Mouse (Mus musculus): ENCODE measurements around the gene Robo1.
A peak's percentile ranks its signal among the peaks of the same experiment; 100 is the strongest.

Gene Robo1

GRCm38 (mm10) chr16:72951969-72952368 is 643.9 kb downstream of the Robo1 start:
- DNase-seq, result no peak

DNA sequence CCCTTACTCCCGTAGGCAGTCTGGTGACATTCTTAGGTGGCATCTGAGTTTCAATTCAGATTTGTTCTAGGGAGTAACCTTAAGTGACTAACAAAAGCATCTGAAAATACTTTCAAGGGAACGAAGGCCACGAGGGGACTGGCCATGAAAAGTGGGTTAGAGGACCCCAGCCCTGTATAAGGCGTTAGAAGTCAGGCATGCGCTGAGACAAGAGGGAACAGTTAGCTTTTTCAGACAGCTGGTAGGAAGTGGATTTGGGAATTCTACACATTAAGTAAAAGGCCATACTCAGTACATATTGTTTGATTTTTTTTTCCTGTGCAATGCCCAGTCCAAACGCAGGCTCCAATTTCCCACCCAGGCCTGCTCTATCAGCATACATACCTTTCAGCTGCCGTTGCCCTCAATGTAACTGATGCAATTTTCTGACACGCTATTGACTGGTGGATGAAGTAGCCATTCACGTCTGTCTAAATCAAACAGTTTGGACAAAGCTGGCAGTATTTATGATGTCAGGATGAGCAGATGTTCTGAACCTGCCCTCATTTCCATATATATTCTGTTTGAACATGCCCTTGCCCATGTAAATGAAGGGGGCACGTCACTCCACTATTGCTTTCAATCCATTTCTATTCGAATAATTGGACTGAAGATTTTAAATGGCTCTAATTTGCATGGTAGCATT is 651.1 kb downstream of the Robo1 start:
- DNase-seq, result no peak

GRCm38 (mm10) chr16:72959823-72960222 is 651.7 kb downstream of the Robo1 start:
- DNase-seq, result no peak

DNA sequence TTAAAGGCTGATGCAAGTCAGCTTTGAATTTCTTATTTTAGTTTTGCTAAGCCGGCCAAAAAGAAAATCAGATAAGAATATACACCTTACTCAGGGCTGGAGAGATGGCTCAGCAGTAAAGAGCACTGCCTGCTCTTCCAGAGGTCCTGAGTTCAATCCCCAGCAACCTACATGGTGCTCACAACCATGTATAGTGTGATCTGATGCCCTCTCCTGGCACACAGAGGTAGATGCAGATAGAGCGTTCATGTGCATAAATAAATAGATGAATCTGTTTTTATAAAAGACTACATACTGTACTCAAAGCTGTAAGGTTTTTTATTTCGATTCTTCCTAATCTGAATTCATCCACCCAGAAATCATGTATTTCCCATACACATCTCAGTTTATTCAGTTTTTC is 655.7 kb downstream of the Robo1 start:
- DNase-seq, result no peak

- DNase-seq, result no peak
These were observed 659.4 kb downstream of the Robo1 start for GRCm38 (mm10) chr16:72967509-72967908.

GRCm38 (mm10) chr16:72969990-72970389 is 661.9 kb downstream of the Robo1 start:
- no peak for DNase-seq

- no peak for DNase-seq
These were observed 665.6 kb downstream of the Robo1 start for GRCm38 (mm10) chr16:72973685-72974084.

GRCm38 (mm10) chr16:72974681-72975080 is 666.6 kb downstream of the Robo1 start:
- no peak for DNase-seq

GRCm38 (mm10) chr16:72976849-72977576 is 668.9 kb downstream of the Robo1 start:
- DNase-seq, result no peak

DNA sequence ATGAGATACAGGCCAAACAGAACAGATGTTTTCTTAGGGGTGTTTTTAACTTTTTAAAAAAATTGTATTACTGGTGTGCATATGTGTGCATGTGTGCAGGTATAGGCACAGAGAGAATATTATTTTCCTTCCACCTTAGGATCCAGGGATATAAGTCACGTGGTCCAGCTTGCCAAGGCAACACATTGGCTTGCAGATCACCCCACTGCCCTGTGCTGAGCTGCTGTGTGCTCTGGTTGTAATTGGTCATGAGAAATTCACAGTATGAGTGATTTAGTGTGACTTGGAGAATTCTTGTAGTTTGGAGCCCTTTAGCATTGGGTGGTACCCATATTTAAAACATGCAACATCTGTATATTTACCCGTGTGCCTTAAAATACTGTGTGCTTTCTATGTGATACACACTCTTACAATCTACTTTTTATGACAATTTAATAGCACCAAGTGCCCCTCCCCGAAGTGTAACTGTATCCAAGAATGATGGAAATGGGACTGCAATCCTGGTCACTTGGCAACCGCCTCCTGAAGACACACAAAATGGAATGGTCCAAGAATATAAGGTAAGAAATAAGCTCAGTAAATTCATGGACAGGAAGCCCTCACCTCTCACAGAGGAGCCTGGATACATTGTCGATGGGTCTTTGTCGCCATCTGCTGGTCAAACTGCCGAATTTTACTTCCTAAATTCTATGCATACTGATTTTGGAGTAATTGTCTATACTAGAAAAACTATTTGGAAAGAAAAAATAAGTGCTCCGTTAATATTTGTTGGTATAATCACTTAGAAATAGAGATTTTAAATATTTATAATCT is 671.5 kb downstream of the Robo1 start:
- DNase-seq, result peak; percentile 43

DNA sequence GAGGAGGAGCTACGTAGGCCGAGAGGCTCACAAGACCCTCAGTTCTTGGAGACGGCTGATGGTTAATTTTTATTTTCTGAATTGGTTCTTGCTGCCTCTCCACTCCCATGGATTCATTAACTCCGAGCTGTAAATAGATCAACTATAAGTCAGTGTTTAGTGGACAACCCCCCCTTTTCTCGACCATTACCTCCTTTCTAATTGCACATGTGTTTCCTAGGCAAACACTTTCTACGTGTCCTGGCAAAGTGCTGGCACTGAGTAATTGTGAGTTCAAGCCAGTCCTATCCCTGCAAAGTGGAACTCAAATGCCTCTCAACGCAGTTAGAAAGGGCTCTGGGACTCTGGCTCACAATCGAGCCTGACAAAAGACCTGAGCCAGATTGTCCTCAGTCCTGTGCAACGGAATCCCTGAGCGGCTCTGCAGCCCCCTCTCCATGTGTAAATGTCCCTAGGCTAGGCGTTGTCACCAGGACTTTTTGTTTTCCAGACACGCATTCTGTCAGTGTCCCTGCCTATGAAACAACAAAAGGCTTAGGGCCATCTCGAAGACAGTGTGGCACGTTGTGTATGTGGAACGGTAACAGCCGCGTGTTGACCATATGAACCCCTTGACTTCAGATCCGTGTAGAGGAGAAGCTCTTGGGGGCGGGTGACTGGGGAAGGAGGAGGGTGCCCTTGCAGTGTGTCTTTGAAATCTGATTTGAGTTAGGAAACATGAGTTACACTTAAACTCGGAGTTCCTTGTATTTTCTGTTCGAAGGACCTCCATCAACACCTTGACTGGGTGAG is 682.5 kb downstream of the Robo1 start:
- no peak for DNase-seq

DNA sequence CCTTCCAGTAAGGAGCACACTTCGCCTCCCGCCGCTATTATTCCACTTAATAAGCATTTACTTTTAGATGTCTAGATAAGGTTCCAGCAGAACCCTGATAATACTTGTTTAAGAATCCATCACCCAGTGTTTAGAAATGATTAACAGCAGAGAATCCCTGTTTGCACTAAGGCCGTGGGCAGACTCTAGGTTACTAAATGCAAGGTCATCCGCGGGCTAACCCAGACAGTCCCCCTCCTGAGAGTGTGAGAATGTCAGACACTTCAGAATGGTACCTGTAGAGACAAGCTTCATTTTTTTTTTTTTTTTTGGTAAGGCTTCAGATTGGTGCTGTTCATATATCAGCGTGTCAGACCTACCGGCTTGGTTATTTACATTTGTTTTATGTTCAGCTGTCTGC is 685.1 kb downstream of the Robo1 start:
- no peak for DNase-seq

DNA sequence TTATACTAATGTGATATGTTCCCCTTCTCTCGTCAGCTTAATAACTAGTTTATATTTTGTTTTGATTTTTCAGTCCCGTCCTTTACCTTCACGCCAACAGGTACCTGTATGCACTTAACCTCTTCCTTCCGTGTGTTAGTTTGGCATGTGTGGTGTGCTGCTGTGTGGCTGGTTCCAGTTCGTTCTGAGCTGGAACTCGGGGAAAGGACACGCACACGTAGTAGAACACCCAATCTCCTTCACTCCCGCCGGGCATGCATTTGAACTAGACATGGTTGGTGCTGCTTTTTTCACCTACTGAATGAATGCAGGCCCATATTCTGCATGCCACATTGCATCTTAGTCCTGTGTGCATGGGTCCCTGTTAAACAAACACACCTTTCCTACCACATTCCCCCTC is 685.5 kb downstream of the Robo1 start:
- no peak for DNase-seq

GRCm38 (mm10) chr16:72995251-72995954 is 687.3 kb downstream of the Robo1 start:
- peak; percentile 30 for DNase-seq

DNA sequence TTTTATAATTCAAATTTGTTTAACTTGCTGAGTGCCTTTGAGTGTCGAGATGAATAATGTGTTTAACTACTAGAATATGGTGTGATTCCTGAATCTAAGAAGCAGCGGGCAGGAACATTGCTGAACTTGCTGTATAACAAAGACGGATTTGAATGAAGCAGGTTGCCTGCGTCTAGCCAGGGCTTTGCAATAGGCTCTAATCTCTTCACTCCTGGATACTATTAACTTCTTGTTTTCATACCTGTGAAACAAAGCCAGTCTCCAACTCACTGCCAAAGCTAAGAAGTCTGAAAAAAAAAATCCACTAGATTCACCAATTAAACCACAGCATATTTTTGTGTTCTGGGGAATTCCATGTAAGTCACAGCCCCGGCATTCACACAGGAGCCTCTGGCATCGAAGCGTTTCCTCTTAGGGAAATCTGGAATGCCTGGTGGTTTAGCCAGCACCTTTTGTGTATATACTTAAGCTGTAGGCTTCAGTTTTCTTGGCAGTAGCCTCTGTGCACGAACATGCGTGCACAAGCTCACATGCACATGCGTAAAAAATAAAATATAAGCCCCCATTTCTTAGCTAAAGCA is 687.9 kb downstream of the Robo1 start:
- DNase-seq, result no peak

GRCm38 (mm10) chr16:72998677-72999076 is 690.6 kb downstream of the Robo1 start:
- DNase-seq, result no peak

- no peak for DNase-seq
These were observed 694.6 kb downstream of the Robo1 start for GRCm38 (mm10) chr16:73002685-73003084.

GRCm38 (mm10) chr16:73004601-73005000 is 696.5 kb downstream of the Robo1 start:
- no peak for DNase-seq

- DNase-seq, result no peak
These were observed 697.7 kb downstream of the Robo1 start for GRCm38 (mm10) chr16:73005831-73006230.

DNA sequence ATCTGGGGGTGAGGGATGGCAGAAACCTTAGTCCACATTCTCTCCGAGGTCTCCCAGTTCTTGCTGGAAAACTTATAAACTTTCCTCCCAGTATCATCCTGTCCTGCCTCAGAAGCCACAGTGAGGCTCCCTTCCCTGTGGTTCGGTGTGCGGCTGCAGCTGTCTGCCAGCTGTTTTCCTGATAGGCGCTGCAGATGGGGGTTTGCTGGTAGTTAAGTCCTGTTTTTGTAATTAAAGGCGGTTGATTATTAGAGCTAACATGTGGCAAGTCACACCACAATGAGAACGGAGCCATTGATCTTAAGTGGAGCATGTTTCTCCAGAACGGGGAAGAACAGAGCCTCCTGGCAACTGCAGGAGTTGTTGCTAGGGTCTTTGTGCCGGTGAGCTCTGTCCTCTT is 699.3 kb downstream of the Robo1 start:
- no peak for DNase-seq

GRCm38 (mm10) chr16:73011313-73011712 is 703.2 kb downstream of the Robo1 start:
- DNase-seq, result no peak

GRCm38 (mm10) chr16:73012926-73013325 is 704.8 kb downstream of the Robo1 start:
- DNase-seq, result no peak

All from layer of hippocampus, adult 9-11 months (tissue).